Mouse (Mus musculus): Measurements from ENCODE around the gene Btbd11. TPM values are rescaled to one million over a fixed set of nuclear protein-coding genes. Genes with fewer than 3 reads are reported as not detected.
A peak's percentile ranks its signal among the peaks of the same experiment; 100 is the strongest.

Btbd11 gene
- polyA plus RNA-seq, 1 experiment from 2014 or later = 6.5 TPM

- ATAC-seq (replicated peaks; ENCODE audit: low FRiP score) (no peak), DNase-seq (ENCODE audit: low spot score) (no peak)
- WGBS = 90% methylated on average over 10 of the region's 10 CpGs
- H3K4me2 ChIP-seq (ENCODE audit: low read depth, low read length, severe bottlenecking) = no peak overlapping the region
- no peaks in the 10 kb centered on the region for H3K36me3 ChIP-seq (ENCODE audit: control insufficient read depth, insufficient read depth, low read length)
- H3K27ac ChIP-seq (ENCODE audit: low read depth, low read length) = no peak overlapping the region
- H3K4me3 ChIP-seq (ENCODE audit: low read depth, low read length) = no peak overlapping the region
- no peaks in the 10 kb centered on the region for H3K9me3 ChIP-seq (ENCODE audit: control insufficient read depth, low read length)
- no peaks in the 10 kb centered on the region for H3K4me1 ChIP-seq (replicated peaks; ENCODE audit: control insufficient read depth, insufficient read depth, low read length)
- no peaks in the 10 kb centered on the region for H3K27me3 ChIP-seq (ENCODE audit: control insufficient read depth, insufficient read depth, low read length)
- no peak overlapping the region for H3K9ac ChIP-seq (ENCODE audit: low read length)
Observed at GRCm38 (mm10) chr10:85366876-85367275, 19.7 kb upstream of the Btbd11 start.

GRCm38 (mm10) chr10:85371309-85371708 is 15.3 kb upstream of the Btbd11 start:
- Histone ChIP-seq H3K27me3 (ENCODE audit: control insufficient read depth, insufficient read depth, low read length) (no peaks in the 10 kb centered on the region), H3K27ac (ENCODE audit: low read depth, low read length) (no peak overlapping the region), H3K9me3 (ENCODE audit: control insufficient read depth, low read length) (no peaks in the 10 kb centered on the region), H3K4me1 (replicated peaks; ENCODE audit: control insufficient read depth, insufficient read depth, low read length) (no peaks in the 10 kb centered on the region; the same call in 1 of the 2 replicates), H3K4me3 (ENCODE audit: low read depth, low read length) (no peak overlapping the region), H3K36me3 (ENCODE audit: control insufficient read depth, insufficient read depth, low read length) (no peaks in the 10 kb centered on the region), H3K9ac (ENCODE audit: low read length) (no peak overlapping the region), H3K4me2 (ENCODE audit: low read depth, low read length, severe bottlenecking) (no peak overlapping the region)
- no peak for DNase-seq (ENCODE audit: low spot score)
- no peak for ATAC-seq (replicated peaks; ENCODE audit: low FRiP score)
- 80% methylated on average over 2 of the region's 2 CpGs for WGBS

GRCm38 (mm10) chr10:85372108-85372507 is 14.5 kb upstream of the Btbd11 start:
- Histone ChIP-seq H3K9me3 (ENCODE audit: control insufficient read depth, low read length) (no peaks in the 10 kb centered on the region), H3K4me2 (ENCODE audit: low read depth, low read length, severe bottlenecking) (no peak overlapping the region), H3K9ac (ENCODE audit: low read length) (no peak overlapping the region), H3K27me3 (ENCODE audit: control insufficient read depth, insufficient read depth, low read length) (no peaks in the 10 kb centered on the region), H3K36me3 (ENCODE audit: control insufficient read depth, insufficient read depth, low read length) (no peaks in the 10 kb centered on the region), H3K4me1 (replicated peaks; ENCODE audit: control insufficient read depth, insufficient read depth, low read length) (no peaks in the 10 kb centered on the region; the same call in 1 of the 2 replicates), H3K27ac (ENCODE audit: low read depth, low read length) (no peak overlapping the region), H3K4me3 (ENCODE audit: low read depth, low read length) (no peak overlapping the region)
- 84% methylated on average over 4 of the region's 4 CpGs for WGBS
- ATAC-seq (replicated peaks; ENCODE audit: low FRiP score) = no peak
- DNase-seq (ENCODE audit: low spot score) = no peak

GRCm38 (mm10) chr10:85378972-85379371 is 7.6 kb upstream of the Btbd11 start:
- 22% methylated on average over 8 of the region's 8 CpGs for WGBS
- H3K9me3 ChIP-seq (ENCODE audit: control insufficient read depth, low read length) = no peaks in the 10 kb centered on the region
- DNase-seq (ENCODE audit: low spot score) (peak; percentile 43), ATAC-seq (replicated peaks; ENCODE audit: low FRiP score) (no peak)
- H3K4me3 ChIP-seq (ENCODE audit: low read depth, low read length) = no peak overlapping the region
- no peaks in the 10 kb centered on the region for H3K27me3 ChIP-seq (ENCODE audit: control insufficient read depth, insufficient read depth, low read length)
- no peak overlapping the region for H3K27ac ChIP-seq (ENCODE audit: low read depth, low read length)
- no peak overlapping the region for H3K9ac ChIP-seq (ENCODE audit: low read length)
- H3K36me3 ChIP-seq (ENCODE audit: control insufficient read depth, insufficient read depth, low read length) = no peaks in the 10 kb centered on the region
- no peak overlapping the region for H3K4me2 ChIP-seq (ENCODE audit: low read depth, low read length, severe bottlenecking)
- H3K4me1 ChIP-seq (replicated peaks; ENCODE audit: control insufficient read depth, insufficient read depth, low read length) = no peaks in the 10 kb centered on the region; the same call in 1 of the 2 replicates

GRCm38 (mm10) chr10:85382981-85383380 is 3.6 kb upstream of the Btbd11 start:
- DNase-seq (ENCODE audit: low spot score) (no peak), ATAC-seq (replicated peaks; ENCODE audit: low FRiP score) (no peak)
- no peaks in the 10 kb centered on the region; the same call in 1 of the 2 replicates for H3K27me3 ChIP-seq (ENCODE audit: control insufficient read depth, insufficient read depth, low read length)
- 88% methylated on average over 7 of the region's 7 CpGs for WGBS
- H3K27ac ChIP-seq (ENCODE audit: low read depth, low read length) = no peak overlapping the region
- H3K36me3 ChIP-seq (ENCODE audit: control insufficient read depth, insufficient read depth, low read length) = no peaks in the 10 kb centered on the region
- H3K4me1 ChIP-seq (replicated peaks; ENCODE audit: control insufficient read depth, insufficient read depth, low read length) = no peaks in the 10 kb centered on the region
- H3K4me3 ChIP-seq (ENCODE audit: low read depth, low read length) = no peak overlapping the region
- no peak overlapping the region for H3K4me2 ChIP-seq (ENCODE audit: low read depth, low read length, severe bottlenecking)
- H3K9me3 ChIP-seq (ENCODE audit: control insufficient read depth, low read length) = no peaks in the 10 kb centered on the region
- no peak overlapping the region for H3K9ac ChIP-seq (ENCODE audit: low read length)

- DNase-seq (ENCODE audit: low spot score) = peak; percentile 80
- H3K4me2 ChIP-seq (ENCODE audit: low read depth, low read length, severe bottlenecking) = peak overlapping the region; percentile 96
- H3K4me1 ChIP-seq (replicated peaks; ENCODE audit: control insufficient read depth, insufficient read depth, low read length) = peaks cover 8% of the 10 kb centered on the region
- no peak overlapping the region; the same call in 1 of the 2 replicates for H3K27ac ChIP-seq (ENCODE audit: low read depth, low read length)
- H3K36me3 ChIP-seq (ENCODE audit: control insufficient read depth, insufficient read depth, low read length) = no peaks in the 10 kb centered on the region
- peak; percentile 43 for ATAC-seq (replicated peaks; ENCODE audit: low FRiP score)
- WGBS = under 1% methylated on average over 78 of the region's 78 CpGs
- no peaks in the 10 kb centered on the region for H3K9me3 ChIP-seq (ENCODE audit: control insufficient read depth, low read length)
- peak overlapping the region; percentile 57 for H3K4me3 ChIP-seq (ENCODE audit: low read depth, low read length)
- H3K9ac ChIP-seq (ENCODE audit: low read length) = peak overlapping the region; percentile 64
- H3K27me3 ChIP-seq (ENCODE audit: control insufficient read depth, insufficient read depth, low read length) = peaks cover 10% of the 10 kb centered on the region
Observed at GRCm38 (mm10) chr10:85387219-85388070, 831 bp downstream of the Btbd11 start.

GRCm38 (mm10) chr10:85388071-85388750 is 1.6 kb downstream of the Btbd11 start:
- H3K9ac ChIP-seq (ENCODE audit: low read length) = peak overlapping the region; percentile 64
- no peaks in the 10 kb centered on the region for H3K36me3 ChIP-seq (ENCODE audit: control insufficient read depth, insufficient read depth, low read length)
- peak overlapping the region; percentile 57 for H3K4me3 ChIP-seq (ENCODE audit: low read depth, low read length)
- under 1% methylated on average over 50 of the region's 50 CpGs for WGBS
- peak; percentile 1 for ATAC-seq (replicated peaks; ENCODE audit: low FRiP score)
- no peaks in the 10 kb centered on the region for H3K9me3 ChIP-seq (ENCODE audit: control insufficient read depth, low read length)
- peaks cover 8% of the 10 kb centered on the region for H3K4me1 ChIP-seq (replicated peaks; ENCODE audit: control insufficient read depth, insufficient read depth, low read length)
- no peak overlapping the region for H3K27ac ChIP-seq (ENCODE audit: low read depth, low read length)
- H3K4me2 ChIP-seq (ENCODE audit: low read depth, low read length, severe bottlenecking) = peak overlapping the region; percentile 96
- peaks cover 10% of the 10 kb centered on the region for H3K27me3 ChIP-seq (ENCODE audit: control insufficient read depth, insufficient read depth, low read length)
- DNase-seq (ENCODE audit: low spot score) = peak; percentile 57

GRCm38 (mm10) chr10:85388751-85389115 is 2.1 kb downstream of the Btbd11 start:
- peak overlapping the region; percentile 57 for H3K4me3 ChIP-seq (ENCODE audit: low read depth, low read length)
- no peak overlapping the region; the same call in 1 of the 2 replicates for H3K9ac ChIP-seq (ENCODE audit: low read length)
- WGBS = under 1% methylated on average over 9 of the region's 9 CpGs
- no peaks in the 10 kb centered on the region for H3K36me3 ChIP-seq (ENCODE audit: control insufficient read depth, insufficient read depth, low read length)
- 0 out of 2 replicates have a peak, but pooled peaks have one; percentile 17 for ATAC-seq (replicated peaks; ENCODE audit: low FRiP score)
- H3K4me2 ChIP-seq (ENCODE audit: low read depth, low read length, severe bottlenecking) = peak overlapping the region; percentile 96
- H3K9me3 ChIP-seq (ENCODE audit: control insufficient read depth, low read length) = no peaks in the 10 kb centered on the region
- H3K27me3 ChIP-seq (ENCODE audit: control insufficient read depth, insufficient read depth, low read length) = peaks cover 10% of the 10 kb centered on the region
- peak; percentile 80 for DNase-seq (ENCODE audit: low spot score)
- no peak overlapping the region for H3K27ac ChIP-seq (ENCODE audit: low read depth, low read length)
- H3K4me1 ChIP-seq (replicated peaks; ENCODE audit: control insufficient read depth, insufficient read depth, low read length) = peaks cover 8% of the 10 kb centered on the region

Measured in forebrain, embryonic 11.5 days (tissue).